Mouse (Mus musculus): ENCODE data around the gene Tas2r118. TPM values are rescaled to one million over a fixed set of nuclear protein-coding genes. Genes with fewer than 3 reads are reported as not detected.

Tas2r118 gene
- polyA plus RNA-seq, 1 experiment from 2014 or later, result not detected

DNA sequence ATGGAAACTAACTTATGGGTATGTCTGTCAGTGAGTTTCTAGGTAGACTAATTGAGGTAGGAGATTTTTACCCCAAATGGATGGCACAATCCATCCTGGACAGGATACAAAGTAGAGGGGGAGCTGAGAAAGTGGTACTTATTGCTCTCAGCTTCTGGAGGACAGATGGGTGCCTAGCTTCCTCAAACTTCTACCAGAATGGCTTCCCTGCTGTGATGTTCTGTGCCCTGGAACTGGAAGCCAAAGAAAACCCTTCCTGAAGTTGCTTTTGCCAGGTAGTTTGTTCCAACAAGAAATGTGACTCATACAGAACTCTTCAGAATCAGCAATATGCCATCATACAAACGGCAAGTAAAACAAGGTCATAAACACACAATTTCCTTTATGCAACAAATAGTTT lies 29.1 kb downstream of the Tas2r118 start:
- no peak overlapping the region for H3K9ac ChIP-seq (ENCODE audit: low read length)
- no peak overlapping the region for H3K27ac ChIP-seq (replicated peaks in 1 of 2; ENCODE audit: control insufficient read depth in 1 of 2, insufficient read depth in 1 of 2, low read depth in 2 of 2, low read length in 2 of 2)
- H3K4me2 ChIP-seq (ENCODE audit: low read length), result no peak overlapping the region
- WGBS, result 82% methylated on average over 1 of the region's 1 CpGs
- ATAC-seq (ENCODE audit: insufficient number of reproducible peaks, insufficient read depth, low FRiP score, low read depth), result no peak
- H3K9me3 ChIP-seq (ENCODE audit: control insufficient read depth, low read length), result no peaks in the 10 kb centered on the region
- no peak overlapping the region for H3K4me3 ChIP-seq (ENCODE audit: control insufficient read depth in 1 of 2, insufficient read depth in 1 of 2, low read depth in 1 of 2, low read length in 2 of 2)
- H3K27me3 ChIP-seq (ENCODE audit: control insufficient read depth, insufficient read depth, low read length), result no peaks in the 10 kb centered on the region
- no peaks in the 10 kb centered on the region for H3K4me1 ChIP-seq (ENCODE audit: control insufficient read depth in 2 of 2, insufficient read depth in 2 of 2, low read length in 2 of 2)
- no peaks in the 10 kb centered on the region for H3K36me3 ChIP-seq (ENCODE audit: control insufficient read depth, insufficient read depth, low read length)

DNA sequence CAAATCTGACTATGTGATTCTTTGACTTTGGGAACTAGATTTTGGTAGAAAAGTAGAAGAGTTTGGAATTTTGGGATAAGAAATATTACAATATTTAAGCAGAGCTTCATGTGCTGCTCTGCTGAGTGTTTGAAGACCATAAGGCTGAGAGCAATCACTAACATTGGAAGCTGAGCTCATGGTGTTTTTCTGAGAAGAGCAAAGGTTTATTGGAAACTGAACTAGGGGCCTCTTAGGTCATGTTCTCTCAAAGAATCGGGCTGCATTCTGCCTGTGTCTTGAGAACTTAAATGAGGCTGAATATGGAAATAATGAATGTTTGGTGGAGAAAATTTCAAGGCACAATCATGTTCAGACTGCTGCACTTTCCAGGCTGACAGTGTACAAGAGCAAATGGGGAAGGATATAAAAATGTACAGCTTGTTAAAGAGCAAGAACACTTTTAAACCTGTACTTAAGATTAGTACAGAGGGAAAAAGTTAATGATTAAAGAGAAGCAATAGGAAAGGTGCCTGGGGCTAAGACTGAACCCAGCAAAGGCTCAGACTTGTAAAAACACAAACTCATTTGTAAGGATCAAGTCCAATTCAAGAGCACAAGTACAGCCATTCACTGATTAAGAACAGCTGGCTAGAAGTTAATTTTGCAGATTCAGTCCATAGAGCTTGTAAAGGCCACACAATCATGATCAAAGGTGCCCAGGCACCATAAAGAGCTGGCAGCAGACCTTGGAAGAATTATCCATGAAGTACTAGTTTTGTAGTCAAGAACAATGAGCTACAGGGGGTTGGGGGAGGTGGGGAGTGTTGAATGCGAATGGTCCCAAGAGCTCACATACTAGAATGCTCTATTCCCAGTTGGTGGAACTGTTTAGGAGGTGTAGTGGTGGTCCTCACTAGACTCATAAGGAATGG lies 31.0 kb downstream of the Tas2r118 start:
- H3K27ac ChIP-seq (replicated peaks in 1 of 2; ENCODE audit: control insufficient read depth in 1 of 2, insufficient read depth in 1 of 2, low read depth in 2 of 2, low read length in 2 of 2), result no peak overlapping the region
- H3K36me3 ChIP-seq (ENCODE audit: control insufficient read depth, insufficient read depth, low read length), result no peaks in the 10 kb centered on the region
- no peak overlapping the region for H3K4me3 ChIP-seq (ENCODE audit: control insufficient read depth in 1 of 2, insufficient read depth in 1 of 2, low read depth in 1 of 2, low read length in 2 of 2)
- no peak for ATAC-seq (ENCODE audit: insufficient number of reproducible peaks, insufficient read depth, low FRiP score, low read depth)
- H3K27me3 ChIP-seq (ENCODE audit: control insufficient read depth, insufficient read depth, low read length), result no peaks in the 10 kb centered on the region
- H3K4me1 ChIP-seq (ENCODE audit: control insufficient read depth in 2 of 2, insufficient read depth in 2 of 2, low read length in 2 of 2), result no peaks in the 10 kb centered on the region
- H3K9ac ChIP-seq (ENCODE audit: low read length), result no peak overlapping the region
- WGBS, result 83% methylated on average over 2 of the region's 2 CpGs
- H3K9me3 ChIP-seq (ENCODE audit: control insufficient read depth, low read length), result no peaks in the 10 kb centered on the region
- no peak overlapping the region for H3K4me2 ChIP-seq (ENCODE audit: low read length)

DNA sequence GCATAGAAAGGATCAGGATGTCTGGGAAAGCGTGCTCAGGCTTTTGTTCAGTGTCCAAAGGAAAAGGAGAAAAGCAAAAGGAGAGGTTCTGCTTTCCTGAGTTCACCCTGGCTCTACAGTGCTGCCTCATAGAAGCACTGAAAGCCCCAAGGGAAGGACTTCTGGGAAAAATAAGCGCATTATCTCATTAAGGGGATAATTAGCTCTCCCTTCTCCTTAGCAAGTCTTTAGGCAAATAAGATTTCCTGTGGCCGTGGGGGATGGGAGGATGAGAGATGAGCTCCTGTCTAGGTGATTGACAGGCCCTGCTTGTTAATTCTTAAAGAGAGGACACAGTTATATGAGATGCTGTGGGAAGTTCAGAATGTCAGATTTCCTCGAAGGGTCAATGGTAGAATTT lies 33.4 kb downstream of the Tas2r118 start:
- H3K27me3 ChIP-seq (ENCODE audit: control insufficient read depth, insufficient read depth, low read length), result no peaks in the 10 kb centered on the region
- H3K27ac ChIP-seq (replicated peaks in 1 of 2; ENCODE audit: control insufficient read depth in 1 of 2, insufficient read depth in 1 of 2, low read depth in 2 of 2, low read length in 2 of 2), result no peak overlapping the region
- H3K4me2 ChIP-seq (ENCODE audit: low read length), result no peak overlapping the region
- ATAC-seq (ENCODE audit: insufficient number of reproducible peaks, insufficient read depth, low FRiP score, low read depth), result no peak
- no peak overlapping the region for H3K9ac ChIP-seq (ENCODE audit: low read length)
- no peaks in the 10 kb centered on the region for H3K4me1 ChIP-seq (ENCODE audit: control insufficient read depth in 2 of 2, insufficient read depth in 2 of 2, low read length in 2 of 2)
- no peaks in the 10 kb centered on the region for H3K36me3 ChIP-seq (ENCODE audit: control insufficient read depth, insufficient read depth, low read length)
- no peaks in the 10 kb centered on the region for H3K9me3 ChIP-seq (ENCODE audit: control insufficient read depth, low read length)
- WGBS, result 53% methylated on average over 4 of the region's 4 CpGs
- H3K4me3 ChIP-seq (ENCODE audit: control insufficient read depth in 1 of 2, insufficient read depth in 1 of 2, low read depth in 1 of 2, low read length in 2 of 2), result no peak overlapping the region

DNA sequence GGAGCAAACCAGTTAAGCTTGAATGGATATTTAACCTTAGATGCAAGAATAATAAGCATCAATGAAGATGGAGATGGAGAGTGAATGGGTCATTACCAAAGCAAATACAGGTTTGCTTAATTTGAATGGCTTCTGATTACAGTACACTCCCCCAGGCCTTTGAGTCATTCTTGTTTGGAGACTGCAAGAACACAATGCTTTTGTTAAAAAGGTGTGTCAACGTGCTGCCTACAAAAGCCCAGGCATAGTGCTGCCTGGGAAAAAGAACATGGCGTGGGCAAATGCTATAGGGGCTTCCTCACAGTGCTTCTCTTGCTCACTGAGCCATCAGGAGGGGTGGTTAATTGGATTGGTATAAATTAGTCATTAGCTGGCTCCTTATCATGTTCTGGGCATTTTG lies 46.1 kb downstream of the Tas2r118 start:
- H3K4me3 ChIP-seq (ENCODE audit: control insufficient read depth in 1 of 2, insufficient read depth in 1 of 2, low read depth in 1 of 2, low read length in 2 of 2), result no peak overlapping the region
- no peaks in the 10 kb centered on the region for H3K36me3 ChIP-seq (ENCODE audit: control insufficient read depth, insufficient read depth, low read length)
- no peak overlapping the region for H3K4me2 ChIP-seq (ENCODE audit: low read length)
- H3K4me1 ChIP-seq (ENCODE audit: control insufficient read depth in 2 of 2, insufficient read depth in 2 of 2, low read length in 2 of 2), result no peaks in the 10 kb centered on the region
- no peak overlapping the region for H3K27ac ChIP-seq (replicated peaks in 1 of 2; ENCODE audit: control insufficient read depth in 1 of 2, insufficient read depth in 1 of 2, low read depth in 2 of 2, low read length in 2 of 2)
- 56% methylated on average over 2 of the region's 2 CpGs for WGBS
- H3K9me3 ChIP-seq (ENCODE audit: control insufficient read depth, low read length), result no peaks in the 10 kb centered on the region
- ATAC-seq (ENCODE audit: insufficient number of reproducible peaks, insufficient read depth, low FRiP score, low read depth), result no peak
- H3K9ac ChIP-seq (ENCODE audit: low read length), result no peak overlapping the region
- no peaks in the 10 kb centered on the region for H3K27me3 ChIP-seq (ENCODE audit: control insufficient read depth, insufficient read depth, low read length)

Other genes with a start within 250 kb of the Tas2r118 start
- 1.3 and 1.4 TPM in 2 replicates for gene Cadps2, start 130.6 kb downstream of the Tas2r118 start, polyA plus RNA-seq (2014; fragmentation: Nextera tagmentation; extraction: Ambion mirVana)
- 0.07 TPM in 1 of 2 replicates, not detected in the other for gene Slc13a1, start 198.0 kb upstream of the Tas2r118 start, polyA plus RNA-seq (2014; fragmentation: Nextera tagmentation; extraction: Ambion mirVana)